Mouse (Mus musculus) kidney, adult 2 months (tissue): Measurements from ENCODE around the gene Slc47a1.

ENCODE experiments used
- CTCF ChIP-seq: fragments of 200-500 bp; conservative IDR thresholded peaks from 2 replicates; pipeline ENCODE4 v1.5.1; 2011; ENCODE audit warnings: low read depth, mild to moderate bottlenecking, control low read depth, low read length, moderate library complexity, mixed read lengths; ENCODE audit not compliant: insufficient read depth, insufficient read length
- POLR2A ChIP-seq: fragments of 200-500 bp; IDR thresholded peaks from one replicate; pipeline ENCODE4 v1.6.1; 2011; ENCODE audit warnings: low read depth, low read length, control low read depth

- peak; percentile 37; the same call in 1 of the 2 replicates for TF ChIP-seq CTCF
- TF ChIP-seq POLR2A = peak; percentile 18
Observed at GRCm38 (mm10) chr11:61407638-61408183, 29.6 kb upstream of the Slc47a1 start.
